Mouse (Mus musculus) kidney, embryonic 14.5 days (tissue): Measurements from ENCODE around the gene Smim24. TPM values are rescaled to one million over a fixed set of nuclear protein-coding genes. Genes with fewer than 3 reads are reported as not detected.

Experiments
- ATAC-seq: fragments of 200-750 bp; cut with Nextera tagmentation; 2 replicates; pipeline ENCODE4 v1.8.0; 2017; ENCODE audit warnings: moderate number of reproducible peaks, mild to moderate bottlenecking, moderate TSS enrichment, moderate library complexity; ENCODE audit not compliant: low FRiP score, low TSS enrichment
- H3K27ac ChIP-seq: fragments of 300-500 bp; sonication (generic); 2 replicates; pipeline ENCODE4 v1.5.1; 2014; ENCODE audit warnings: low read depth, mild to moderate bottlenecking, low read length, moderate library complexity, mixed read lengths
- H3K27me3 ChIP-seq: fragments of 300-500 bp; sonication (generic); 2 replicates; pipeline ENCODE4 v1.6.1; 2014; ENCODE audit warnings: mild to moderate bottlenecking, low read length; ENCODE audit not compliant: control insufficient read depth, insufficient read depth
- H3K36me3 ChIP-seq: fragments of 300-500 bp; sonication (generic); 2 replicates; pipeline ENCODE4 v1.6.1; 2014; ENCODE audit warnings: low read length, mixed read lengths; ENCODE audit not compliant: control insufficient read depth, insufficient read depth
- H3K4me1 ChIP-seq: fragments of 300-500 bp; sonication (generic); 2 replicates; pipeline ENCODE4 v1.6.1; 2014; ENCODE audit warnings: low read length, mixed read lengths; ENCODE audit not compliant: control insufficient read depth, insufficient read depth
- H3K4me2 ChIP-seq: fragments of 300-500 bp; sonication (generic); replicated peaks from 2 replicates; pipeline ENCODE4 v1.6.1; 2014; ENCODE audit warnings: low read depth, mild to moderate bottlenecking, low read length
- H3K4me3 ChIP-seq: fragments of 300-500 bp; sonication (generic); 2 replicates; pipeline ENCODE4 v1.5.1; 2014; ENCODE audit warnings: mild to moderate bottlenecking, low read length
- H3K9ac ChIP-seq: fragments of 300-500 bp; sonication (generic); 2 replicates; pipeline ENCODE4 v1.6.1; 2014; ENCODE audit warnings: low read depth, mild to moderate bottlenecking, low read length, moderate library complexity
- H3K9me3 ChIP-seq: fragments of 300-500 bp; sonication (generic); 2 replicates; pipeline ENCODE4 v1.6.1; 2016; ENCODE audit warnings: low read length; ENCODE audit not compliant: control insufficient read depth
- WGBS: fragments of 180-500 bp; shearing (Covaris S2); extraction: QIAGEN DNeasy Blood & Tissue Kit; methylation state at CpG from one replicate; pipeline ENCODE4 v1.1.7; 2014; 5-methylcytosine and 5-hydroxymethylcytosine counted together
- polyA plus RNA-seq: library from polyadenylated mRNA; unstranded; fragments of >200 nt; fragmentation: Nextera tagmentation; extraction: Ambion mirVana; gene quantifications from 2 replicates; pipeline ENCODE4 v1.2.1, GENCODE M21; 2014

Gene Smim24
- polyA plus RNA-seq, 1 experiment from 2014 or later = 16.4 TPM

DNA sequence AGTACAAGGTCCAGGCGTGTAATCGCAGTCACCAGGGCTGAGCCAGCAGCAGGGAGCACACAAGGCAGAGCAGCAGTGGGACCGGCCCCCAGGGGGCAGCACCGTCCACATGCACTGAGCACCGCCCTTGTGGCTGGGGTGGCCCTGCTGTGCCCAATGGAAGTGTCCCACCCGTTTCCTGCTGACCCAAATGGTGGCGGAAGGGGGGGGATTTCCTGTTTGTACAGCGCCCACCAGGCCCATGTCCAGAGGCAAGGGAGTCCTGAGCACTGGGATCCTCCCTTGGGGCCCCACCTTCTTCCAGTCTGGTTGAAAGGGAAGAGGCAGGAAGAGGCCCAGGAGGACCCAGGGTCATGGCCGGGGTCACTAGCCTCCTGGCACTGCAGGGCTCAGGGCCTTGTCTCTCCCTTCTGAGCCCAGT, 16.0 kb downstream of the Smim24 start:
- Histone ChIP-seq H3K4me2 (no peak overlapping the region), H3K9ac (no peak overlapping the region), H3K4me1 (peaks cover 75% of the 10 kb centered on the region), H3K4me3 (no peak overlapping the region), H3K27me3 (no peaks in the 10 kb centered on the region), H3K36me3 (peaks cover 25% of the 10 kb centered on the region; the same call in 1 of the 2 replicates), H3K9me3 (no peaks in the 10 kb centered on the region), H3K27ac (peak overlapping the region; percentile 13; the same call in 1 of the 2 replicates)
- peak; percentile 58 for ATAC-seq
- WGBS = 15% methylated on average over 8 of the region's 9 CpGs

DNA sequence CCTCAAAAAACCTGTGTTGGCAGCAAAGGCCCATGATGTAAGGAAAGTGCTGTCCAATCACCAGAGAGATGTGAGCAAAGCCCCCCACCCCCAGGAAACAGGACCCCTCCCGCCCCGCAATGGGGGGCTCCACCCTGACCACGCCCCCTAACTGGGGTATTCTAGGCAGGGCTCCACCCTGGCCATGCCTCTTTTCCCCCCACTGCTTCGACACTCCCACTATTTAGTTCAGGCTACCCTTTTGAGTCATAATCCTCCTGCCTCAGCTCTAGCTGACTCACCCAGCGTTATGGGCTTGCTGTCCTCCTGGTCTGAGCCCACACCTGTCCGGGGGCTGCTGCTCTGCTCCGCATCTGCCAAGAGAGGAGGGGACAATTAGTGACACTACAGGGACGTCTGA, 16.5 kb downstream of the Smim24 start:
- WGBS = 25% methylated on average over 8 of the region's 8 CpGs
- H3K4me1 ChIP-seq = peaks cover 76% of the 10 kb centered on the region
- peak overlapping the region; percentile 9; the same call in 1 of the 2 replicates for H3K4me3 ChIP-seq
- ATAC-seq = peak; percentile 2; the same call in 1 of the 2 replicates
- peaks cover 22% of the 10 kb centered on the region; the same call in 1 of the 2 replicates for H3K36me3 ChIP-seq
- peak overlapping the region; percentile 32; the same call in 1 of the 2 replicates for H3K27ac ChIP-seq
- H3K9ac ChIP-seq = no peak overlapping the region
- H3K9me3 ChIP-seq = no peaks in the 10 kb centered on the region
- H3K4me2 ChIP-seq = peak overlapping the region; percentile 24; the same call in 1 of the 2 replicates
- H3K27me3 ChIP-seq = no peaks in the 10 kb centered on the region

- Histone ChIP-seq H3K27me3 (no peaks in the 10 kb centered on the region), H3K9ac (no peak overlapping the region), H3K36me3 (peaks cover 22% of the 10 kb centered on the region; the same call in 1 of the 2 replicates), H3K4me1 (peaks cover 86% of the 10 kb centered on the region), H3K4me2 (0 out of 2 replicates have a peak overlapping the region, but pooled peaks have one; percentile 24), H3K27ac (peak overlapping the region; percentile 65; the same call in 1 of the 2 replicates), H3K4me3 (no peak overlapping the region), H3K9me3 (no peaks in the 10 kb centered on the region)
- 58% methylated on average over 4 of the region's 4 CpGs for WGBS
- no peak for ATAC-seq
Measured at GRCm38 (mm10) chr10:81410350-81410749, 17.5 kb downstream of the Smim24 start.

- no peak for ATAC-seq
- no peaks in the 10 kb centered on the region for H3K27me3 ChIP-seq
- H3K9me3 ChIP-seq = no peaks in the 10 kb centered on the region
- H3K4me2 ChIP-seq = no peak overlapping the region
- H3K4me3 ChIP-seq = no peak overlapping the region
- H3K27ac ChIP-seq = peak overlapping the region; percentile 65
- 55% methylated on average over 9 of the region's 9 CpGs for WGBS
- peaks cover 16% of the 10 kb centered on the region; the same call in 1 of the 2 replicates for H3K36me3 ChIP-seq
- H3K4me1 ChIP-seq = peaks cover 92% of the 10 kb centered on the region
- no peak overlapping the region for H3K9ac ChIP-seq
Measured at GRCm38 (mm10) chr10:81410981-81411380, 18.1 kb downstream of the Smim24 start.

DNA sequence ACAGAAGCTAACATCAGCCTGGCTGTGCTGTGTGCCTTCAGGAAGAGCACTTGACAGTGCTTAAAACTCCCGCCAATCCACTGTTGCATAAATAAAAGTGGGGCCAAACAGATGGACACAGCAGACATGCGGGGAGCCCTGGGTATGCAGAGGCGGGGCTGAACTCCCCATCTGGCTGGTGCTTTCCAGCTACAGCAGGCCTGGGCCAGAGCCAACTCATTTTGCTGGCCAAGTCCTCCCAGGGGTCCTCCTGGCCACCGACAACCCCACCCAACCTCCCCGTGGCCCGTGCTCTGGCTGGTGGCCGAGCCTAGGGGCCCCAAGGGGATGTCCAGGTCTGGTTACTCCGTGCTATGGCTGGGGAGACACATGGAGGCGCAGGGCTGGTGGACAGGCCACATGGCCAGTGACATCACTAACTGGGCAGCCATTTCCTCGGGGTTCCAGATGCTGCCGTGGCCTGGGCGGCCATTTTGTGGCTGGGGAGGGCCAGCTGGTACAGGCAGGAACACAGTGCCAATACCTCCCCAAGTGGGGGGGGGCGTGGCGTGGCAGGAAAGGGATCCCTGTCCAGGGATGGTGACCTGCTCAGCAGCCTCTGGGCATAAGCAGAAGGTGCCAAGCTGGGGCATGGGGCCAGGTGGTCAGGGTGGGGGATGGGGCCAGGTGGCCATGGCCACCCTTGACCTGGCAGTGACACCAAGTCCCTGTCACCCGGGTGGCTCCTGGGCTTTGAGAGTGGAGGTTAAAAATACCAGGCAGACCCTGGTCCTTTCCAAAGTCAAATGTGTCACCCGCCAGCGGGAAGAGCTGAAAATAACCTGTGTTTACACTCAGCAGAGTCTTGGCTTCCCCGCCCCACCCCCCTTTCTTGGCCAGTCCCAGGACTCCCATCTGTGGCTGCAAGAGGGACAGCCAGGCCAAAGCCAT, 18.9 kb downstream of the Smim24 start:
- Histone ChIP-seq H3K4me3 (no peak overlapping the region), H3K4me2 (no peak overlapping the region)
- ATAC-seq = no peak

GRCm38 (mm10) chr10:81412586-81413309, 19.9 kb downstream of the Smim24 start:
- Histone ChIP-seq H3K9me3 (no peaks in the 10 kb centered on the region), H3K27me3 (no peaks in the 10 kb centered on the region), H3K4me2 (no peak overlapping the region), H3K4me3 (no peak overlapping the region), H3K9ac (no peak overlapping the region), H3K36me3 (peaks cover 5% of the 10 kb centered on the region; the same call in 1 of the 2 replicates), H3K27ac (peak overlapping the region; percentile 65; the same call in 1 of the 2 replicates), H3K4me1 (peaks cover 96% of the 10 kb centered on the region)
- ATAC-seq = no peak
- 74% methylated on average over 16 of the region's 16 CpGs for WGBS

More for the DNA sequence above, 18.9 kb downstream of the Smim24 start:
- peak overlapping the region; percentile 65 for H3K27ac ChIP-seq
- no peaks in the 10 kb centered on the region for H3K9me3 ChIP-seq
- H3K27me3 ChIP-seq = no peaks in the 10 kb centered on the region
- 63% methylated on average over 18 of the region's 18 CpGs for WGBS
- H3K36me3 ChIP-seq = peaks cover 10% of the 10 kb centered on the region; the same call in 1 of the 2 replicates
- H3K4me1 ChIP-seq = peaks cover 96% of the 10 kb centered on the region
- no peak overlapping the region for H3K9ac ChIP-seq

- Histone ChIP-seq H3K4me1 (peaks cover 89% of the 10 kb centered on the region), H3K36me3 (peaks cover 2% of the 10 kb centered on the region; the same call in 1 of the 2 replicates), H3K9me3 (no peaks in the 10 kb centered on the region), H3K4me2 (peak overlapping the region; percentile 36), H3K27me3 (no peaks in the 10 kb centered on the region), H3K27ac (peak overlapping the region; percentile 42; the same call in 1 of the 2 replicates), H3K9ac (peak overlapping the region; percentile 45), H3K4me3 (peak overlapping the region; percentile 14; the same call in 1 of the 2 replicates)
- WGBS = 28% methylated on average over 26 of the region's 26 CpGs
- ATAC-seq = 0 out of 2 replicates have a peak, but pooled peaks have one; percentile 1
Measured at GRCm38 (mm10) chr10:81413310-81414261, 20.7 kb downstream of the Smim24 start.

DNA sequence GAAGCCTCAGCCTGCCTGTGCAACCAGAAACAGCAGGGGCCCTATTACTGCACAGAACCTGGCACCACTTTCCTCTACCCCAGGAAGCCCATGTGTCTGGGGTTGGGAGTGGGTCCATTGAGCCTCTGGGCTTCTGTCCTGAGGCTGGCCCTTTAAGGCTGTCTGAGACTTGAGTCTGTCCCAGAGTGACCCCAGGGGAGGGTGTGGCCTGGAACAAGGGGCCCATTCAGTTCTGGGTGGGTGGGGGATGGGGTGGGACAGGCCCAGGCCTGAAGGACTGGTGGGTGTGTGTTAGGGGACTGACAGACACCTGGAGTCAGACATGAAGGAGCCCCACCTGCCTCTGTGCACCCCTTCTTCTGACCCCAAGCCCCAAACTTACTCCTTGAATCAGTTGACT, 21.8 kb downstream of the Smim24 start:
- peaks cover 80% of the 10 kb centered on the region for H3K4me1 ChIP-seq
- H3K27me3 ChIP-seq = no peaks in the 10 kb centered on the region
- H3K36me3 ChIP-seq = peaks cover 4% of the 10 kb centered on the region; the same call in 1 of the 2 replicates
- no peak overlapping the region for H3K4me3 ChIP-seq
- H3K4me2 ChIP-seq = no peak overlapping the region
- no peak for ATAC-seq
- H3K9ac ChIP-seq = no peak overlapping the region
- no peaks in the 10 kb centered on the region for H3K9me3 ChIP-seq
- H3K27ac ChIP-seq = peak overlapping the region; percentile 42; the same call in 1 of the 2 replicates
